Mouse (Mus musculus): ENCODE measurements around the gene Rnf224.

Rnf224 gene

DNA sequence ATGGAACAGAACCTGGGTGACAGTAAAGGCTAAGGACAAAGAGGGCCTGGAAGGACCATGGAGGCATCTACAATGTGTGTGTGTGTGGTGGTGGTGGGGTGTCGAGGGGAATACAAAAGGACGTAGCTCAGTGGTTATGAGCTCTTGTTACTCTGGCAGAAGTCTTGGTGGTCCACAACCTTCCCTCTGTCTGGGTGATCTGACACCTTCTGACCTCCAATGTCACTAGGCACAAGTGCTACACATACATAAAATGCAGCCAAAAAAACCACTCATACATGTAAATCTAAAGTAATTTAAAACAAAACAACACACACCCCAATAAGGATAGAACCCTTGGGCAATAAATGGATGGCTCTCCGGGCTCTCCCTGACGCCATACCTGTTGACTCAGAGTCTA is 9.2 kb downstream of the Rnf224 start:
- no peak for DNase-seq (ENCODE audit: low spot score in 2 of 2)

DNA sequence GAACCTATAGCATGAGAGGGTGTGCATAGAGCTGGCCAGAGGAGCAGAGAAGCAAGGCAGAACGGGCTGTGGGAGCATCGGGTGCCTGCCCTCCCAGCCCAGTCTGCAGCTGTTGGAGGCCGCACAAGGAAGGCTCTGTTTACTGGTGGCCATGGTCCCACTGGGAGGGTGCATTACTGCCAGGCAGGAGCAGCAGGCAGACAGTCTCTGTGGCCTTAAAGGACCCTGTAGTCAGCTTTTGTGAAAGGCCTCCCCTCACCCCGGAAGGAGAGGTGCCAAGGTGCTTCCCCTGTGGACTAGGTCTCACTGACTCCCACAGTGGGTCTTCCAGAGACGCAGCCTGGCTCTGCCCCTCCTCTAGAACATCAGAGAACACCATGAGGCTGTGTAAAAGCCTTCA is 9.7 kb downstream of the Rnf224 start:
- peak in 1 of 2 experiments; percentile 43 for DNase-seq (ENCODE audit: low spot score in 2 of 2)

GRCm38 (mm10) chr2:25225811-25226379 is 10.7 kb downstream of the Rnf224 start:
- DNase-seq (ENCODE audit: low spot score in 2 of 2), result no peak

DNA sequence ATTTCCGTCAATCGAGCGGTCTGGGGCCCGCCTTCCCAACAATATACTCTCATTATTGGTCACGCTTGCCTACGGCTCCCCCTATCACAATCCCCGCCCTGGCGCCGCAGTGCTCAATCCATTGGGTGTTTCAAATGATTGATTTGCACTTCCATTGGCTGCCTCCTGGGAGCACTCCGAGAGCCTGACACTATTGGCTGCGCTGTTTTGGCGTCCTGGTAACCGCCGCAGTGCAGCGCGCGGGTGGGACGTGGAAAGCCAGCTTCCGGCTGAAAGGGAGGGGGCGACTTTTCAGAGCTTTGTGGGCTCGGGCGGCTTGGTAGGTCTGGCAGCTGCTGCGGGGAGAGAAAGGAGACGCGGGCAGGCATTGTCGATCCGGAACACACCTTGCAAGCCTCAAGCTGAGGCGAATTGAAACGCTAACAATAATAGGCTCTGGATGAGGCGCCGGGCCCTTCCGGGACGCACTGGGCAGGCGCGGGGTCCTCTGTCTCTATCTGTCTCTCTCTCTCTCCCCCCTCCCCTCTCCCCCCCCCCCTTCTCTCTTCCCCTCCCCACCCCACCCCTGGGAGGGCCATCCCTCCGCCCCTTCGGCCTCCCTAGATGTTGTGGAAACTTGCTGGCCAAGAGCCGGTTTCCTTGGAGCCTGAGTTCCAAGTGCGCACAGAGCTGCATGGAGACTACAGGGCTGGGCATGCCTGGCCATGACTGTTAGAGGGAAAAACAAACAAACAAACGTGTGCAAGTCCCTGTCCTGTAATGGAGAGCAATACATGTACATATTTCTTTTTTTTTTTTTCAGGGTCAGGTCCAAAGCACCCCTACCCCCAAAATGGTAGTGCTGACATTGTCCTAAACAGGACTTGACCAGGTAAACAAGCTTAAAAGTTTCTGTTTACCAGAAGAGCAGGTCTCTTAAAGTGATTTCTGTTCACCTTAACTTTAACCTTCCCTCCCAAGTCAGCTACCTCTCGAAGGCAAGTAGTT is 11.5 kb downstream of the Rnf224 start:
- peak; percentile 99 to 100 for DNase-seq (ENCODE audit: low spot score in 2 of 2)

GRCm38 (mm10) chr2:25224492-25224765 is 12.2 kb downstream of the Rnf224 start, which contains the start of gene Tubb4b:
Gene Tubb4b (minus strand): TSS chr2:25224702.
- DNase-seq (ENCODE audit: low spot score in 2 of 2), result no peak

GRCm38 (mm10) chr2:25223681-25224491 is 12.7 kb downstream of the Rnf224 start:
- peak; percentile 70 to 74 for DNase-seq (ENCODE audit: low spot score in 2 of 2)

GRCm38 (mm10) chr2:25221331-25221772 is 15.2 kb downstream of the Rnf224 start:
- DNase-seq (ENCODE audit: low spot score in 2 of 2), result no peak

DNA sequence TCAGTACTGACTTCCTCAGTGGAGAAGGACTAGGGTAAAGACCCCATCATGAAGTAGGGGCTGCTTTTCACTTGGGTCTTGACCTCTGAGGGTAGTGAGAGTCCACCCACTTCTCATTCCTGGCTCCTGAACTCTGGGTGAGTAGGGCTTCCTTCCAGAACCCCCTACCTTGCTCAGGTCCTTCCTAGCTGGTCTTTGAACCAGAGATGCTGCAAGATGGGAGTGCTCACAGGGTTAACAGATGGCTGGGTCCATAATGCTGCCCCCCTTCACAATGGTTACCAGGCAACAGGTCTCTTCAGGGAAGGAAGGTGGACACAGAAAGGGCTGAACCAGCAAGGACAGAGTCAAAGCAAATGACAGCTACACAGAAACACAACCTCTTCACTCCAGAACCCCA is 18.1 kb downstream of the Rnf224 start, which contains the start of gene Fam166a:
Gene Fam166a (plus strand): TSS at position 301 of the 400 bp plus-strand sequence.
- DNase-seq (ENCODE audit: low spot score in 2 of 2), result no peak

DNA sequence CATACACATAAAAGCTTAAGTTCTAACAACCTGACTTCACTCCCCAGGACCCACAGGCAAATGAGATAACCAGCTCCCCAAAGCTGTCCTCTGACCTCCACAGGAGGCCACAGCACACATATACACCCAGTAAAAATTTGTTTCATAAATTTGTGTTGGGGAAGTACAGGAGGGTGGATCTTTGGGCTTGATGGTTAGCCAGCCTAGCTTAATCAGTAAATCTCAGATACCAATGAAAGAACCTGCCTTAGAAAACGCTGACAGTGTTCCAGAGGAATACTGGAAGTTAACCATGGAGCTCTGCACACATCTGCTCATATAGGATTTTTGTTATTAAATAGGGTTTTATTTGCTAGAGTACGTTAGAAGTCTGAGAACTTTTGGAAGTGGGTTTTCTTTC is 18.9 kb downstream of the Rnf224 start:
- DNase-seq (ENCODE audit: low spot score in 2 of 2), result no peak

DNA sequence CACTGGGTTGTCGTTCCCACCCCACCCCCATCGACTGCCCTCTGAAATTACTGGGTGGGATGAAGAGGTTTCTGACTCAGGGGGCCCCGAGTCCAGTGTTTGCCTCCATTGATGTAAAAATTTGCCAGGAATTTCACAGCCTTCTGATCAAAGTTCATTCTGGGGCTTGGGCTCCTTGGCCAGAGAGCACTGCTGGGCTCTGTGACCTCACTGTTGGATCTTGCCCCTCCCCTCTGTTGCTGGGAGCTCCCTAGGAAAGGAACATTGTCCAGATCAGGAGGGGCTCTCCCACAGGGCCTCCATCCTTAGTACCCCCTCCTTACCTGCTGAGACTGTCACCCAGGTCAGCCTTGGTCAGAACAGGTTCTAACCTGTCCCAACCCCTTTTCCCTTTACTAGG is 22.1 kb downstream of the Rnf224 start, which contains the start of gene Stpg3:
Gene Stpg3 (minus strand): TSS at position 194 of the 400 bp plus-strand sequence.
- DNase-seq (ENCODE audit: low spot score in 2 of 2), result no peak

GRCm38 (mm10) chr2:25213266-25213865 is 23.2 kb downstream of the Rnf224 start:
- no peak for DNase-seq (ENCODE audit: low spot score in 2 of 2)

- peak; percentile 75 to 80 for DNase-seq (ENCODE audit: low spot score in 2 of 2)
Measured at GRCm38 (mm10) chr2:25211121-25211670, 25.4 kb downstream of the Rnf224 start, which contains the start of gene Nelfb. Gene Nelfb (minus strand): TSS chr2:25211489.

DNA sequence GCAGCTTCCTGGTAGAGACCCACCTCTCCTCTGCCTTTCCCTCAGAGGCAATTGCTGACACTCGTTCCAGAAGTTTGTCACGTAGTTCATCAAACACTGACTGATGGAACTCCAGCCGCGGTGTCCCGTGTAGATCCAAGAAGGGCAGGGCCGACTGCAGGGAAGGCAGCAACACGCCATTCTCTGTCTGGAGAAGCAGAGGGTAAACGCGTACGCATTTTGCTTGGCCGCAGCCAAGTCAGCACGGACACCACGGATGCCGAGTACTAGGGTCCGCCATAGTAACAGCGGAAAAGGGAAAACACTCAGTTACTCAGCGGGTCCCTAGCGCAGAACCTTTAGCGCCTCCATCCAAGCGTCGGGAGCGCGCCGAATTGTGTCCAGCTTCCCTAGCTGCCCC is 25.9 kb downstream of the Rnf224 start:
- DNase-seq (ENCODE audit: low spot score in 2 of 2), result no peak

- DNase-seq (ENCODE audit: low spot score in 2 of 2), result no peak
Measured at GRCm38 (mm10) chr2:25207593-25207992, 29.0 kb downstream of the Rnf224 start.

- DNase-seq (ENCODE audit: low spot score in 2 of 2), result no peak
Measured at GRCm38 (mm10) chr2:25203631-25204214, 32.9 kb downstream of the Rnf224 start.

- DNase-seq (ENCODE audit: low spot score in 2 of 2), result no peak
Measured at GRCm38 (mm10) chr2:25200631-25201030, 36.0 kb downstream of the Rnf224 start.

GRCm38 (mm10) chr2:25197946-25198345 is 38.6 kb downstream of the Rnf224 start:
- no peak for DNase-seq (ENCODE audit: low spot score in 2 of 2)

- DNase-seq (ENCODE audit: low spot score in 2 of 2), result no peak
Measured at GRCm38 (mm10) chr2:25197191-25197590, 39.4 kb downstream of the Rnf224 start.

- no peak for DNase-seq (ENCODE audit: low spot score in 2 of 2)
Measured at GRCm38 (mm10) chr2:25196172-25196954, 40.2 kb downstream of the Rnf224 start, which contains the start of gene Tor4a. Gene Tor4a (minus strand): TSS chr2:25196886.

Measured in right cerebral cortex, postnatal 36 days (tissue).